Mouse (Mus musculus): ENCODE measurements around the gene Prl.

DNA sequence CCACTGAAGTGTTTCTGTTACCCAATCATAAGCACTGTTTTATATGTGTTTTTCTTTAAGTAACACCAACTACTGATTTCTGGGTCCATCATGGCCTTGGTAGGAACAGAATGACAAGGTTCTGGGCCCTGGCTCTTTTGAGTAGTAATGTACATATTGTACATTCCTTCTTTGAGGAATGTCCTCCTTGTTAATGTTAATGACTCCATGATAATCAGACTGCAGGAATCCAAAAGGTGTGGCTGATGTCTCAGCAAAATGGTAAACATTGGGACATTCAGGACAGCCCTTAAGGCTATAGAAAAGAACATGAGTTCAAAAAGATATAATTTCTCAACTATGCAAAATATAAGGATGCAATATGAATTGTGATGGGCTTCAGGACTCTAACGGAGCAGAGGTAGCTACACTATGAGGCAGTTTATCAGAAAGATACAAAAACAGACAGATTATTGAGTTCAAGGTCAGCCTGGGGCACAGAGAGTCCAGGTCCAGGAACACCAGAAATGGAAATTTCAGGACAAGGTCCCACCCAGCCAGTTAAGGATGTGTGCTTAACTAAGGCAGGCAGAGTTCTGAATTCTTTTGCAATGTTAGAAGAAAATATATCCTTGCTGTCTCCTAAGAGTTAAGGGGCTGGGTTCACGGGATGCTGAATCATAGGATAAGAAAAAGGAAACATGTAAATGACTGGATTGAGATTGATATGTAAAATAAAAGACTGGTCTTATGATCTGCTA, 28.7 kb upstream of the Prl start:
- no peak for TF ChIP-seq POLR2AphosphoS2 (IDR thresholded peaks at IDR 0.05; ENCODE audit: insufficient read length, low read depth)
- TF ChIP-seq POLR2A (IDR thresholded peaks at IDR 0.05; ENCODE audit: insufficient read length, low read depth) = no peak
- no peak for TF ChIP-seq USF1 (IDR thresholded peaks at IDR 0.05; ENCODE audit: low read depth)
- no peak for TF ChIP-seq MYOG (IDR thresholded peaks at IDR 0.05; ENCODE audit: control insufficient read depth in 1 of 3, insufficient read depth in 1 of 3, insufficient read length in 2 of 3, low read depth in 2 of 3)
- TF ChIP-seq TCF3 (IDR thresholded peaks at IDR 0.05; ENCODE audit: insufficient read length, low read depth) = no peak
